Mouse (Mus musculus) heart, embryonic 11.5 days (tissue): ENCODE results near the gene Gkap1. TPM values are rescaled to one million over a fixed set of nuclear protein-coding genes. Genes with fewer than 3 reads are reported as not detected.

ENCODE experiments used
- ATAC-seq: fragments of 200-750 bp; cut with Nextera tagmentation; replicated peaks from 2 replicates; pipeline ENCODE4 v1.8.0; 2017; ENCODE audit warnings: moderate library complexity; ENCODE audit not compliant: insufficient number of reproducible peaks, low FRiP score, low TSS enrichment
- H3K27ac ChIP-seq: fragments of 300-500 bp; sonication (generic); 2 replicates; pipeline ENCODE4 v1.5.1; 2014; ENCODE audit warnings: mild to moderate bottlenecking, low read depth, low read length
- H3K27me3 ChIP-seq: fragments of 300-500 bp; sonication (generic); 2 replicates; pipeline ENCODE4 v1.6.1; 2014; ENCODE audit warnings: mild to moderate bottlenecking, low read length, mixed read lengths; ENCODE audit not compliant: control insufficient read depth, insufficient read depth
- H3K36me3 ChIP-seq: fragments of 300-500 bp; sonication (generic); 2 replicates; pipeline ENCODE4 v1.6.1; 2014; ENCODE audit warnings: mild to moderate bottlenecking, low read length, moderate library complexity, mixed read lengths; ENCODE audit not compliant: control insufficient read depth, insufficient read depth
- H3K4me1 ChIP-seq: fragments of 300-500 bp; sonication (generic); 2 replicates; pipeline ENCODE4 v1.6.1; 2014; ENCODE audit warnings: low read length; ENCODE audit not compliant: control insufficient read depth, insufficient read depth
- H3K4me2 ChIP-seq: fragments of 300-500 bp; sonication (generic); 2 replicates; pipeline ENCODE4 v1.6.1; 2014; ENCODE audit warnings: mild to moderate bottlenecking, moderate library complexity
- H3K4me3 ChIP-seq: fragments of 300-500 bp; sonication (generic); 2 replicates; pipeline ENCODE4 v1.5.1; 2014; ENCODE audit warnings: low read depth, low read length
- H3K9ac ChIP-seq: fragments of 300-500 bp; sonication (generic); 2 replicates; pipeline ENCODE4 v1.6.1; 2014; ENCODE audit warnings: mild to moderate bottlenecking, low read depth, low read length, moderate library complexity
- H3K9me3 ChIP-seq: fragments of 300-500 bp; sonication (generic); replicated peaks from 2 replicates; pipeline ENCODE4 v1.6.1; 2016; ENCODE audit warnings: low read length; ENCODE audit not compliant: control insufficient read depth
- WGBS: fragments of 180-500 bp; shearing (Covaris S2); extraction: QIAGEN DNeasy Blood & Tissue Kit; methylation state at CpG from one replicate; pipeline ENCODE4 v1.1.7; 2014; ENCODE audit not compliant: insufficient replicate concordance; 5-methylcytosine and 5-hydroxymethylcytosine counted together
- polyA plus RNA-seq: library from polyadenylated mRNA; unstranded; fragments of >200 nt; fragmentation: Nextera tagmentation; extraction: Ambion mirVana; gene quantifications from 2 replicates; pipeline ENCODE4 v1.2.1, GENCODE M21; 2014

Gkap1 gene
- polyA plus RNA-seq, 1 experiment from 2014 or later: 22.7 TPM

- no peak for ATAC-seq
- H3K27ac ChIP-seq: no peak overlapping the region
- H3K4me2 ChIP-seq: no peak overlapping the region
- H3K9ac ChIP-seq: no peak overlapping the region
- 88% methylated on average over 6 of the region's 6 CpGs for WGBS
- no peak overlapping the region for H3K4me3 ChIP-seq
- no peaks in the 10 kb centered on the region for H3K9me3 ChIP-seq
- H3K27me3 ChIP-seq: no peaks in the 10 kb centered on the region
- no peaks in the 10 kb centered on the region for H3K36me3 ChIP-seq
- no peaks in the 10 kb centered on the region for H3K4me1 ChIP-seq
Measured at GRCm38 (mm10) chr13:58301961-58302360, 26.5 kb upstream of the Gkap1 start.

- no peak overlapping the region for H3K27ac ChIP-seq
- no peak overlapping the region for H3K4me2 ChIP-seq
- 84% methylated on average over 3 of the region's 3 CpGs for WGBS
- no peaks in the 10 kb centered on the region for H3K9me3 ChIP-seq
- no peaks in the 10 kb centered on the region for H3K27me3 ChIP-seq
- H3K36me3 ChIP-seq: no peaks in the 10 kb centered on the region
- no peak overlapping the region for H3K9ac ChIP-seq
- no peak overlapping the region for H3K4me3 ChIP-seq
- no peaks in the 10 kb centered on the region for H3K4me1 ChIP-seq
- no peak for ATAC-seq
Measured at GRCm38 (mm10) chr13:58298756-58299155, 23.3 kb upstream of the Gkap1 start.

- Histone ChIP-seq H3K9me3 (no peaks in the 10 kb centered on the region), H3K4me2 (no peak overlapping the region), H3K36me3 (no peaks in the 10 kb centered on the region), H3K4me3 (no peak overlapping the region), H3K27me3 (no peaks in the 10 kb centered on the region), H3K27ac (no peak overlapping the region), H3K4me1 (peaks cover 5% of the 10 kb centered on the region), H3K9ac (no peak overlapping the region)
- no peak for ATAC-seq
- WGBS: 73% methylated on average over 3 of the region's 3 CpGs
Measured at GRCm38 (mm10) chr13:58295582-58295981, 20.1 kb upstream of the Gkap1 start.

GRCm38 (mm10) chr13:58292811-58293210 lies 17.3 kb upstream of the Gkap1 start:
- no peaks in the 10 kb centered on the region for H3K9me3 ChIP-seq
- H3K27me3 ChIP-seq: no peaks in the 10 kb centered on the region
- H3K4me3 ChIP-seq: no peak overlapping the region
- H3K27ac ChIP-seq: no peak overlapping the region
- no peak overlapping the region for H3K9ac ChIP-seq
- WGBS: 19% methylated on average over 5 of the region's 5 CpGs
- no peak overlapping the region for H3K4me2 ChIP-seq
- no peak for ATAC-seq
- H3K4me1 ChIP-seq: peaks cover 5% of the 10 kb centered on the region
- no peaks in the 10 kb centered on the region for H3K36me3 ChIP-seq

GRCm38 (mm10) chr13:58289308-58289707 lies 13.8 kb upstream of the Gkap1 start:
- Histone ChIP-seq H3K4me2 (no peak overlapping the region), H3K36me3 (no peaks in the 10 kb centered on the region), H3K27me3 (no peaks in the 10 kb centered on the region), H3K27ac (no peak overlapping the region), H3K9ac (no peak overlapping the region), H3K9me3 (no peaks in the 10 kb centered on the region), H3K4me3 (no peak overlapping the region), H3K4me1 (peaks cover 5% of the 10 kb centered on the region)
- 70% methylated on average over 1 of the region's 1 CpGs for WGBS
- ATAC-seq: no peak

DNA sequence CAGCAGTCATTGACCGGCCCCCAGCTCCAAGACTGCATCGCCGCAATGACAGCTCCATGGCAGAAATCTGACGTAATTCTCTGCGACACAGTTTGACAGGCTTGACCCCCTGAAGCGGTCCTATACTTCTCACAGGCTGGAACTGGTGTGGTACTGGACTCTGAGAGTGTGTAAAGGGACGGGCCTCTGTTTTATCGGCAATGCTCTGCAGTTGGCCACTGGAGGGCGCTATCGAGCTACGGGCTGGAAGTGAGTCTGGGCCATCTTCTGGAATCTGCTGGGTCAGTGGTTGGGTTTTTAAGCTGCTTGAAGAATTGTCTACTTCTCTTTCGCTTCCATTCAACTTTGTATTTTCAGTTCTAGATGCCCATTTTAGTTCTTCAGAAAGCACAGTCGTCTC lies 12.3 kb upstream of the Gkap1 start:
- H3K9ac ChIP-seq: no peak overlapping the region
- ATAC-seq: no peak
- no peak overlapping the region for H3K4me2 ChIP-seq
- H3K9me3 ChIP-seq: no peaks in the 10 kb centered on the region
- no peak overlapping the region for H3K4me3 ChIP-seq
- no peaks in the 10 kb centered on the region for H3K36me3 ChIP-seq
- peaks cover 2% of the 10 kb centered on the region for H3K4me1 ChIP-seq
- no peak overlapping the region for H3K27ac ChIP-seq
- H3K27me3 ChIP-seq: no peaks in the 10 kb centered on the region
- 11% methylated on average over 13 of the region's 13 CpGs for WGBS

DNA sequence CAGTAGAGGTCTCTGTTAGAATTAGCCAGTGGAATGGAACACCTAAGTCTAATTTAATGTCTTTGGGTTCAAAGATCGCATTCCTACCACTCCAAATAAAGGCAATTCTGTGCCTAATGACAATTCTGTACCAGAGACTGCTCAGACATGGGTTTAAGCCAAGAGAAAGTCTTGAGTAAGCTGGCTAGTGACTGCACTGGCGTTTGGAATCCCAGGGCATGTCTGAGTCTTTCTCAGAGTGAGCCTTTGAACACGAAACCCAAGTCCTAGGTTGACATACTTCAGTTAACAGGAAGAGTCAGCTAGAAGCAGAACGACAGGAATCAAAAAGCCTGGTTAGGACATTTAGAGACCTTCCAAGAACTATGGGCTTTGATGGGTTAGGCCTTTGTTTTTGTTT lies 8.0 kb upstream of the Gkap1 start:
- H3K9me3 ChIP-seq: no peaks in the 10 kb centered on the region
- H3K27me3 ChIP-seq: no peaks in the 10 kb centered on the region
- H3K27ac ChIP-seq: no peak overlapping the region
- no peaks in the 10 kb centered on the region for H3K4me1 ChIP-seq
- H3K4me2 ChIP-seq: no peak overlapping the region
- H3K4me3 ChIP-seq: no peak overlapping the region
- H3K9ac ChIP-seq: no peak overlapping the region
- ATAC-seq: no peak
- no peaks in the 10 kb centered on the region for H3K36me3 ChIP-seq
- 61% methylated on average over 4 of the region's 4 CpGs for WGBS

DNA sequence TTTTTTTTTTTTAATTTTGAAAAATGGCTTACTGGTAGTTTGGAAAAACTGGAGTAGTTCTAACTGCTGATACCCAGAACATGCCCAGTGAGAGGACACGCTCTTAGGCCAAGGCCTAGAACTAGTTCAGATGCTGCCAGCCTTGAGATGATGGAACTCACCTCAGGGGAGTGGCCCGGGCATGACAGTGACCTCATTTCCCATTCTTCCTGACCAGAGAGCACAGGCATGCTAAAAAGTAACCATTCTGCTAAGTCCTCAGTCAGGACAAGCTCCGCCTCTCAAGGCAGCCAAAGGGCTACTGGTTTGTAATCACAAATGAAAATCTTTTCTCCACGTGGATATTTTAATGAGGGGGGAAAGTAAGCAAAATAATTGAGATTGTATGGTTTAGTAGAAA lies 6.4 kb upstream of the Gkap1 start:
- H3K9ac ChIP-seq: no peak overlapping the region
- H3K4me2 ChIP-seq: no peak overlapping the region
- H3K9me3 ChIP-seq: no peaks in the 10 kb centered on the region
- no peak overlapping the region for H3K4me3 ChIP-seq
- no peaks in the 10 kb centered on the region for H3K4me1 ChIP-seq
- no peaks in the 10 kb centered on the region for H3K36me3 ChIP-seq
- no peak overlapping the region for H3K27ac ChIP-seq
- no peaks in the 10 kb centered on the region for H3K27me3 ChIP-seq
- ATAC-seq: no peak
- WGBS: 67% methylated on average over 4 of the region's 4 CpGs

DNA sequence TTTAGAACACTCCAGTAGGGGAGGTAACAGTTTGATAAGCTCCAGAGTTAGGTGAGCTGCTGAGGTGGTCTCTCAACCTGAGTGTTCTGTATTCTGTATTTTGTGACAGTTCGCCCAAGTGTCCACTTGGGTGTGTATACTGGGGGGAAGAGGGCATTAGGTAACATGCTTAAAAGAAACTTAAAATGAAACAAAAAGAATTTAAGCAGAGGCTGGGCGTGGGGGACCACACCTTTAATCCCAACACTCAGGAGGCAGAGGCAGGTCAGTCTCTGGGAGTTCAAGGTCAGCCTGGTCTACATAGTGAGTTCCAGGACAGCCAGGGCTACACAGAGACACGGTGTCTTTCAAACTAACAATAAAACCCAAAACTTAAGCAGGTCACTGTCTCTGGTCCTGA lies 5.0 kb upstream of the Gkap1 start:
- Histone ChIP-seq H3K27ac (no peak overlapping the region), H3K9ac (no peak overlapping the region), H3K27me3 (peaks cover 2% of the 10 kb centered on the region; the same call in 1 of the 2 replicates), H3K9me3 (no peaks in the 10 kb centered on the region), H3K36me3 (no peaks in the 10 kb centered on the region), H3K4me2 (no peak overlapping the region), H3K4me1 (0 out of 2 replicates have a peak, but pooled peaks cover under 1% of the 10 kb centered on the region), H3K4me3 (no peak overlapping the region)
- WGBS: 76% methylated on average over 3 of the region's 3 CpGs
- no peak for ATAC-seq
